Mouse (Mus musculus): ENCODE results near the gene Kif6.

- TF ChIP-seq CTCF (IDR thresholded peaks at IDR 0.05; ENCODE audit: extremely low read depth, insufficient read length, insufficient replicate concordance, low read depth, low read length) (no peak), POLR2A (IDR thresholded peaks at IDR 0.05; ENCODE audit: low read depth, low read length) (no peak)
These were observed 321.3 kb downstream of the Kif6 start for GRCm38 (mm10) chr17:49936214-49936613.
